Mouse (Mus musculus) kidney, embryonic 14.5 days (tissue): ENCODE results near the gene Shmt2. TPM values are rescaled to one million over a fixed set of nuclear protein-coding genes. Genes with fewer than 3 reads are reported as not detected.

Experiments used
- ATAC-seq: fragments of 200-750 bp; cut with Nextera tagmentation; 2 replicates; pipeline ENCODE4 v1.8.0; 2017; ENCODE audit warnings: moderate number of reproducible peaks, mild to moderate bottlenecking, moderate TSS enrichment, moderate library complexity; ENCODE audit not compliant: low FRiP score, low TSS enrichment
- H3K27ac ChIP-seq: fragments of 300-500 bp; sonication (generic); 2 replicates; pipeline ENCODE4 v1.5.1; 2014; ENCODE audit warnings: low read depth, mild to moderate bottlenecking, low read length, moderate library complexity, mixed read lengths
- H3K27me3 ChIP-seq: fragments of 300-500 bp; sonication (generic); 2 replicates; pipeline ENCODE4 v1.6.1; 2014; ENCODE audit warnings: mild to moderate bottlenecking, low read length; ENCODE audit not compliant: control insufficient read depth, insufficient read depth
- H3K36me3 ChIP-seq: fragments of 300-500 bp; sonication (generic); 2 replicates; pipeline ENCODE4 v1.6.1; 2014; ENCODE audit warnings: low read length, mixed read lengths; ENCODE audit not compliant: control insufficient read depth, insufficient read depth
- H3K4me1 ChIP-seq: fragments of 300-500 bp; sonication (generic); 2 replicates; pipeline ENCODE4 v1.6.1; 2014; ENCODE audit warnings: low read length, mixed read lengths; ENCODE audit not compliant: control insufficient read depth, insufficient read depth
- H3K4me2 ChIP-seq: fragments of 300-500 bp; sonication (generic); replicated peaks from 2 replicates; pipeline ENCODE4 v1.6.1; 2014; ENCODE audit warnings: low read depth, mild to moderate bottlenecking, low read length
- H3K4me3 ChIP-seq: fragments of 300-500 bp; sonication (generic); 2 replicates; pipeline ENCODE4 v1.5.1; 2014; ENCODE audit warnings: mild to moderate bottlenecking, low read length
- H3K9ac ChIP-seq: fragments of 300-500 bp; sonication (generic); 2 replicates; pipeline ENCODE4 v1.6.1; 2014; ENCODE audit warnings: low read depth, mild to moderate bottlenecking, low read length, moderate library complexity
- H3K9me3 ChIP-seq: fragments of 300-500 bp; sonication (generic); 2 replicates; pipeline ENCODE4 v1.6.1; 2016; ENCODE audit warnings: low read length; ENCODE audit not compliant: control insufficient read depth
- WGBS: fragments of 180-500 bp; shearing (Covaris S2); extraction: QIAGEN DNeasy Blood & Tissue Kit; methylation state at CpG from one replicate; pipeline ENCODE4 v1.1.7; 2014; 5-methylcytosine and 5-hydroxymethylcytosine counted together
- polyA plus RNA-seq: library from polyadenylated mRNA; unstranded; fragments of >200 nt; fragmentation: Nextera tagmentation; extraction: Ambion mirVana; gene quantifications from 2 replicates; pipeline ENCODE4 v1.2.1, GENCODE M21; 2014

Gene Shmt2
- polyA plus RNA-seq, 1 experiment from 2014 or later: 99.8 TPM

DNA sequence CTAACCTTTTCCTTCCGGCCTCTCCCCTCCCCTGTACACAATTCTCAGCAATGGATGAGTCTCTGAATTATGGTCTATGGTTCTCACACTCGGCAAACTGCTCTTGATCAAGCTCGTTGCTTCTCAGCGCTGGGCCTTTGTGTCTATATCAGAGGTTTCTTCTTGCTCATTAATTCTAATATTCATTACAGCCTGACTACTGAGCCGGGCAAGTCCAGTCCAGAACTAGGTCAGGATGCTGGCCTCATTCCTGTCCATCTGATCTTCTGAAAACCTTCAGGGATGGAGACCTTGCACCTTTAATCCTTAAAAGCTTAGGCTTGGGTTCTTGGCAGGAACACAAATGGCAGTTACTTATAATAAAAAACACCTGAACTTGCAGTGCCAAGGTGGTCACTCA lies 22.7 kb downstream of the Shmt2 start:
- 35% methylated on average over 5 of the region's 5 CpGs for WGBS
- no peak overlapping the region for H3K9ac ChIP-seq
- H3K4me2 ChIP-seq: no peak overlapping the region
- no peak overlapping the region for H3K4me3 ChIP-seq
- ATAC-seq: no peak
- no peaks in the 10 kb centered on the region for H3K9me3 ChIP-seq
- peaks cover 52% of the 10 kb centered on the region for H3K36me3 ChIP-seq
- no peak overlapping the region for H3K27ac ChIP-seq
- no peaks in the 10 kb centered on the region for H3K27me3 ChIP-seq
- no peaks in the 10 kb centered on the region for H3K4me1 ChIP-seq

DNA sequence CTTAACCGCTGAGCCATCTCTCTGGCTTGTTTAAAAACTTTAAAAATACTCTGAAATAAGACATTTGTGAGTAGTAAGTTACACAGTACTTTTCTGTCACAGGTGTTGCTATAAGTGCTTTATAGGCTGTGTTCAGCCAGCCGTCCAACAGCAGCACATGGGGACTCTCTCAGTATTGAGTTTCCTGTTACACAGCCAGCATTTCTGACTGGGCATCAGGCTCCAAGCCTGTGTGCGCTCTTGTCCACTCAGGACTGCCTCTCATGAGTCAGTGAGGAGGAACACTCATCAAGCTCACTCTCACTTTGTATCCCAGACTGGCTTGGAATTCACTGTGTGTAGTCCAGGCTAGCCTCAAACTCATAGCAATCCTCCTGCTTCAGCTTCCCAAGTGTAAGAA lies 26.1 kb downstream of the Shmt2 start:
- no peak for ATAC-seq
- 80% methylated on average over 3 of the region's 3 CpGs for WGBS
- no peaks in the 10 kb centered on the region for H3K27me3 ChIP-seq
- H3K4me3 ChIP-seq: no peak overlapping the region
- H3K36me3 ChIP-seq: peaks cover 75% of the 10 kb centered on the region
- no peaks in the 10 kb centered on the region for H3K4me1 ChIP-seq
- no peak overlapping the region for H3K9ac ChIP-seq
- no peaks in the 10 kb centered on the region for H3K9me3 ChIP-seq
- H3K27ac ChIP-seq: no peak overlapping the region
- H3K4me2 ChIP-seq: no peak overlapping the region

DNA sequence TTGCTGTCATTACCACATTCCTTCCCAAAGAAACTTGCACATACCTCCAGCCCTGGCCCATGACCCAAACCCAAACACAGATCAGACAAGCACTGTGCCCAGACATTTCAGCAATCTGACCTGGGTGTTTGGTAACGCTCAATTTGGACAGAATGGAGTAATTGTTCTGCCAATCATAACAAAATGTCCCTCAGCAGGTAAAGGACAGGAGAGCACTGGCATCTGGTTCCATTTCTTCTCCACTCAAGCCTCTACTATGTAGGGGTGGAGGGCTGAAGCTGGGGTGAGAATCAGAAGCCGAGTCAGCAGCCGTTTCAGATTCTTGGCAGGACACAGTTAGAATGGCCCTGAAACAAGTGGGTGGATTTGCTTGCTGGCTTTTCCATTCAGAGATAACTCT lies 30.1 kb downstream of the Shmt2 start:
- H3K27me3 ChIP-seq: no peaks in the 10 kb centered on the region
- 88% methylated on average over 3 of the region's 3 CpGs for WGBS

DNA sequence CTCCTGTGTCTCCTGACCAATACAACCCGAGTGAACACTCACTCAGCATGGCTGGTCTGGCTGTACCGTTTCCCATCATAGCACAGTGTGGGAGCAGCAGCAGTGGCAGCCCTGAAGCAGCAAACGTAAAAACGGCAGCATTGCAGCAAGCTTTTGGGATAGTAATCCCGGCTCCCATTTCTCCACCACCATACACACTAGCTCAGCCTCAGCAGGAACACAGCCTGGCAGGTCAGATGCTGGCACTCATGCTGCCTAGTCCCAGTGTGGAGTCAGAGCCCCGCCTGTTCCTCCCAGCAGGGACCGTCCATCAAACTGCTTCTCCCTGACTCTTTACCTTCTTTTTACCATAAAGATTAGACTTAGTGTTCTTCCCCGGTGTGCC lies 31.1 kb downstream of the Shmt2 start:
- no peaks in the 10 kb centered on the region for H3K9me3 ChIP-seq
- no peak overlapping the region for H3K4me2 ChIP-seq
- no peak overlapping the region for H3K4me3 ChIP-seq
- 0 out of 2 replicates have a peak, but pooled peaks cover 4% of the 10 kb centered on the region for H3K4me1 ChIP-seq
- no peaks in the 10 kb centered on the region for H3K27me3 ChIP-seq
- ATAC-seq: no peak
- no peak overlapping the region for H3K27ac ChIP-seq
- H3K36me3 ChIP-seq: peaks cover 57% of the 10 kb centered on the region
- H3K9ac ChIP-seq: no peak overlapping the region
- WGBS: 73% methylated on average over 8 of the region's 8 CpGs

More for the DNA sequence above, 30.1 kb downstream of the Shmt2 start:
- Histone ChIP-seq H3K4me2 (no peak overlapping the region), H3K36me3 (peaks cover 63% of the 10 kb centered on the region), H3K9ac (no peak overlapping the region), H3K4me1 (0 out of 2 replicates have a peak, but pooled peaks cover 4% of the 10 kb centered on the region), H3K27ac (no peak overlapping the region), H3K9me3 (no peaks in the 10 kb centered on the region), H3K4me3 (no peak overlapping the region)
- ATAC-seq: no peak

DNA sequence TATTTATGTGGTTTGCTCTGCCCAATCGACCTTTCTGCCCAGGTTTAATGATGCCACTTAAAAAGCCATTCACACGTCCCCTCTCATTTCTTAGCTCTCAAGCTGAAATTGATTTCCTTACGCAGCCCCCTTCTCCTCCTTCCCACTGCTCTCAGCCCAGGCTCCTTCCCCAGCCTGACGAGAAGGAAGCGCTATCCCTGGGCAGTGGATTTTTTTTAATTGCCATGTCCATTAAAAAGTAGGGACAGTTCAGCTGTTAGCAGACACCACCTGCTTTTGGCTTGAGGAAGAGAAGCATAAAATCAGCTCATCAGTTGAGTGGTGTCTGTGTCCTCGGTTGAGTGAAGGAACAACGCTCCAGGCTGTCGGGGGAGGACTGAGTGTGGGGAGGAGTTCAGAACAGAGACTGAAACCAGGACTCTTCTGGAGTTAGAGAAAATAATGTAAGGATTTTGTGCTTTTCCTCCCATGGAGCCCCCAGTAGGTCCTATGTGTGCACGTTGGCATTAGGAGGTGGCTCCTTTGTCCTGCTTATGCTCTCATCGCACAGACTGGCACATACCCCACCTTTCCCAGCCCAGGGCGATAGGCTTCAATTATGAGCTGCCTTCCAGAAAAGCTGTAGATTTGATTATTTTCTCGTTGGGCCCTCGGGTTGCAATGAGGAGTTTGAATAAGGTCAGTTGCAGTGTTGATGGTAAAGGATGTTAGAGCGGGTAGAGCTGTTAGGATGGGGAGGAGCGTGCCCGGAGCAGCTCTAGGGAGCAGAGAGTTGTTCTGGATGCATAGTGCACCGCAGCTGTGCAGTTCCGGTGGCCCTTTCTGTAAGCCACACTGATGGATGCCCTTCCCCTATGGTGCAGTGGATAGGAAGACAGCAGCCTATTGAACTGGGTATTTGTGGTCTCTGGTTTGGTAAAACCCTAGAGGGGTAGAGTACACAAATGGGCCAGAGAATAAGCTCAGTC lies 31.8 kb downstream of the Shmt2 start:
- 58% methylated on average over 18 of the region's 18 CpGs for WGBS
- no peak overlapping the region for H3K27ac ChIP-seq
- H3K9me3 ChIP-seq: no peaks in the 10 kb centered on the region
- no peak overlapping the region for H3K4me3 ChIP-seq
- H3K27me3 ChIP-seq: no peaks in the 10 kb centered on the region
- 0 out of 2 replicates have a peak, but pooled peaks cover 4% of the 10 kb centered on the region for H3K4me1 ChIP-seq
- H3K4me2 ChIP-seq: no peak overlapping the region
- H3K36me3 ChIP-seq: peaks cover 54% of the 10 kb centered on the region
- no peak overlapping the region for H3K9ac ChIP-seq
- peak; percentile 70; the same call in 1 of the 2 replicates for ATAC-seq

DNA sequence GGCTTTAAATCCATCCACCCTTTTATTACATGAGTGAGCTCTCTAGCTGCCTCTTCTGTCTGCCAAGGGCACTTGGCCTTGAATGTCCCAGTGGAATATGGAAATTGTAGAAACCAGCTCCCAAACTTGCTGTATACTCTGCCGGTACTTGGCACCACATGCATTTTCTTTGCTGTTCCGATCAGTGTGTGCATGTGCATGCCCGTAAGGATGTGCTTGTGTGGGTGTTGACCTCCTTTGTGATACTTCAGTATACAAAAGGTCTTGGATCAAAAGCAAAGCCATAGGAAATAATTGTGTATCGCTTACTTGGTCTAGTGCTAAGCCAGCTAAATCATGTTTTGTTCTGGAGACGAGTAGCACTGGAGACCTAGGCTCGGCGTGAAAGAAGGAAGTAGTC lies 33.4 kb downstream of the Shmt2 start:
- no peak for ATAC-seq
- H3K4me1 ChIP-seq: 0 out of 2 replicates have a peak, but pooled peaks cover 4% of the 10 kb centered on the region
- peaks cover 54% of the 10 kb centered on the region for H3K36me3 ChIP-seq
- H3K27ac ChIP-seq: no peak overlapping the region
- no peaks in the 10 kb centered on the region for H3K27me3 ChIP-seq
- no peak overlapping the region for H3K4me2 ChIP-seq
- 83% methylated on average over 7 of the region's 7 CpGs for WGBS
- no peak overlapping the region for H3K9ac ChIP-seq
- H3K9me3 ChIP-seq: no peaks in the 10 kb centered on the region
- no peak overlapping the region for H3K4me3 ChIP-seq

DNA sequence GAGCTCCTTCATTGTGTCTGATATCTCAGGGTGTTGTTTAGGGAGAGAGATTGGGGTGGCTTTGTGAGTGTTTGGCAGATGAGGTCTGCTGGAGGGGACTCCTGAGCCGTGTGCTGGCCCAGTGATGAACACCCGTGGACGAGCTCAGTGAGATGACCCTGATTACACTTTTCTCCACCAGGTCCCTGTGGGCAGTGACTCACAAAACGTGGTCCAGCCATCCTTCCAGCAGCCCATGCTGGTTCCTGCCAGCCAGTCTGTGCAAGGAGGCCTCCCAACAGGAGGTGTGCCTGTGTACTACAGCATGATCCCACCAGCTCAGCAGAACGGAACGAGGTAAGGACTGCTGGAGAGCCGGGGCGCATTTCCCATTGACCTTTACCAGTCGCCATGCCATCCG lies 37.0 kb downstream of the Shmt2 start:
- H3K27me3 ChIP-seq: no peaks in the 10 kb centered on the region
- 81% methylated on average over 10 of the region's 10 CpGs for WGBS
- peaks cover 36% of the 10 kb centered on the region for H3K36me3 ChIP-seq
- H3K9ac ChIP-seq: no peak overlapping the region
- no peaks in the 10 kb centered on the region for H3K9me3 ChIP-seq
- H3K4me1 ChIP-seq: 0 out of 2 replicates have a peak, but pooled peaks cover 1% of the 10 kb centered on the region
- no peak overlapping the region for H3K4me3 ChIP-seq
- no peak for ATAC-seq
- no peak overlapping the region for H3K4me2 ChIP-seq
- H3K27ac ChIP-seq: no peak overlapping the region

DNA sequence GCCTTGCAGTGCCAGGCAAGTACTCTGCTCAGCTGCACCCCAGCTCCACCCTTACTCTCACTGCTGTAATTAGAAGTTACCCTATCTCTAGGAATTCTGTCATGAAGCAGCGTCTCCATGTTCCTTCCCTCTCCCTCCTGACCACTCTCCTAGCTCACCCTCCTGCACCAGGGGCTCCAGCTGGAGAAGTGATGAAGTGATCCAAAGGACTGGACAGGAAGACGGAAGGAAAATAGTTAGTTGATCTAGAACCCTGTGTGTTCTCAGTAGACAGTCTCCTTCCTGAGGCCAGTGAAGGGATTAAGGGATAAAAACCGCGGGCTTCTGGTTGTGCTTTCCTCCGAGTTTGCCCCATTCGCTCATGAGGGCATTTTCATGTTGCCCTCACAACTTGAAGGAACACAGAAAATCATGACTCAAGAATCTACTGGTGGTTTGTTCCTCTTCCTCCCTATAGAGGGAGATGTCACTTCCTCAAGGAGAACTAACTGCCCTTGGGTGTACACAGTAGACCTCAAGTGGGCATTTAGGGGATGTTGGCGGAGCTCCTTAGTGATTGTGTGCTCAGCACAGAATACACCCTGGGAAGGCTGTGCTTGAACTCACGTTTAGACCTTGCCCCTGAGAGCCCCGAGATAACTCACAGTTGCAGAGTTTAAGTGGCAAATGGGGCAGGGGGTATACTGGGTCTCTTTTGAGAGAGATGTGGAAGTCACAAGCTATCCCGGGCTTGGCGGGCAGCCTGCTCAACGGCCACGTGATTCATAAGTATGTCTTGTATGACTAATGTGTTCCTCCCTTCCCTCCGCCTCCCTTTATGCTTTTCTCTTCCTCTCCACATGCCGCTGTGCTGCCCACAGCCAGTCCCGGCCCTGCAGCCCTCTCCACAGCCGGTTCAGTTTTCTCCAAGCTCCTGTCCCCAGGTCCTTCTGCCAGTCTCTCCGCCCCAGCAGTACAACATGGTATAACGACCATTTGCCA lies 41.1 kb downstream of the Shmt2 start:
- Histone ChIP-seq H3K4me2 (no peak overlapping the region), H3K27me3 (no peaks in the 10 kb centered on the region), H3K4me3 (no peak overlapping the region), H3K4me1 (peaks cover 4% of the 10 kb centered on the region; the same call in 1 of the 2 replicates), H3K36me3 (peaks cover 28% of the 10 kb centered on the region), H3K9me3 (no peaks in the 10 kb centered on the region), H3K9ac (no peak overlapping the region), H3K27ac (no peak overlapping the region)
- 85% methylated on average over 19 of the region's 19 CpGs for WGBS
- no peak for ATAC-seq
